Mouse (Mus musculus) R1 (cell line): ENCODE measurements around the gene Dguok.

Experiments used
- DNase-seq: peaks from one replicate; pipeline ENCODE4 v3.0.0-alpha.2; 2018; ENCODE audit warnings: low read depth, low spot score

Gene Dguok

GRCm38 (mm10) chr6:83435174-83435573 lies 71.6 kb downstream of the Dguok start:
- DNase-seq: no peak

DNA sequence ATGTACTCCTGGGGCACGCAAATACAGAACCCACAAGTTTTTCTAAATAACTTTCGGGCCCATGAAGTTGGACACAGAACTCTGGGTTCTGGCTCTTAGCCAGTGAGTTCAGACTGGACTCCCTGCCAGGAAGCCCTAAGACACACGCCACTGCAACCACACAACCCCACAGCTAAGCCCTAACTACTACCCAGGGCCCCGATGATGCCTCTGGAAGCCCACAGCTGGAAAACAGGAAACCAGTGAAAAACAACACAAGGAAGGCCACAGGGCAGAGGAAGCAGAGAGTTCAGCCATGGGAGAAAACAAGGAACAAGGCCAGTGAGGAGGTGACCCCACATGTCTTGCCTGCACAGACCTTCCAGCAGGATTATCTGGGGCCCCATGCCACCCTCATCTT lies 73.2 kb downstream of the Dguok start:
- no peak for DNase-seq

DNA sequence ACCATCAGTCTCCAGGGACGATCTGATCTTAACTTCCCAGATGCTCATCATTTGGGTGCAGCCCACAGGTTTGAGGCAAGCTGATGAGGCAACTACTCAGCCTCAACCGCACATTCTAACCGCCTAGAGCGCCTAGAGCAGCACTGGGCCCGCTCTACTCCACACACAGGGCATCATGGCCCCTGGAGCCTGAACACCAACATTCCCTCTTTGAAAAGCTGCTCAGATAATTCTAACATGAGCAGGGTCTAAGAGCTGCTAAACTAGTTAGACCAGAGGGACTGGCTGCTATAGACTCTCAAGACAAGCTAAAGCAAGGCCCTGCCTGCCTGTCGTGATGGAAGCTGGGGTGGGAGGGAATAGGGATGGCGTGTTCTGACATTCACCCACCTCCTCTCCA lies 73.8 kb downstream of the Dguok start:
- DNase-seq: no peak
